Mouse (Mus musculus): ENCODE results near the gene Ssmem1. TPM values are rescaled to one million over a fixed set of nuclear protein-coding genes. Genes with fewer than 3 reads are reported as not detected.

Gene Ssmem1
- total RNA-seq, 1 experiment: 0.58 TPM

DNA sequence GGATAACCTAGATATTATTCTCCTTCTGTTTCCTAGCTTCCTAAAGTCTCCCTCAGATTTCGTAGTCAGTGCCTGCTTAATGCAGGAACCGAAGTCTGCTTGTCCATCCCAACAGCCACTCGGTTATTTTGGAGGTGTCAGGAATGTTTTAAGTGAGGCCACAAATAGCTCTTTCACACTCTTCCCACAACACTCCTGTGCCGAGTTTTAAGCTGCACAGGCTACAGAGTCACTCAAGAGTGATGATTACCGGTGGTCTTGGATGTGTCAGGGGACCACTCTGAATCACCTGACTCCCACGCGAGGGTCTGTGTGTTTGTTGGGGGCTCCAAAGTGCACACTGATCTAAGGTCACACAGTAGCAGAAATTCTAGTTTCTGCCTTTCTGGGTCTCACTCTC, 36.0 kb downstream of the Ssmem1 start:
- Histone ChIP-seq H3K27ac (ENCODE audit: insufficient read depth, low read depth, low read length, poor library complexity, severe bottlenecking) (no peak overlapping the region), H3K4me3 (ENCODE audit: insufficient read depth in 1 of 2, low read depth in 1 of 2, low read length in 2 of 2, poor library complexity in 1 of 2, severe bottlenecking in 1 of 2) (no peak overlapping the region), H3K9me3 (ENCODE audit: control insufficient read depth, insufficient read depth, low read depth, low read length) (no peaks in the 10 kb centered on the region), H3K9ac (ENCODE audit: insufficient read depth, low read depth, low read length, poor library complexity, severe bottlenecking) (no peak overlapping the region), H3K36me3 (ENCODE audit: control insufficient read depth, insufficient read depth, low read length, poor library complexity, severe bottlenecking) (no peaks in the 10 kb centered on the region), H3K4me1 (ENCODE audit: control insufficient read depth in 2 of 2, insufficient read depth in 2 of 2, low read length in 2 of 2, poor library complexity in 1 of 2) (peaks cover 7 to 10% of the 10 kb centered on the region in 2 experiments; a peak in 3 of 4 replicates)
- DNase-seq (ENCODE audit: low read depth, low spot score): no peak
- no peak for TF ChIP-seq MAFK (IDR thresholded peaks at IDR 0.05; ENCODE audit: insufficient read depth, low read depth, low read length)
- no peak for TF ChIP-seq CHD2 (IDR thresholded peaks at IDR 0.05; ENCODE audit: low read depth, low read length)
- TF ChIP-seq ZNF384 (IDR thresholded peaks at IDR 0.05; ENCODE audit: low read depth, low read length): no peak
- TF ChIP-seq HCFC1 (IDR thresholded peaks at IDR 0.05; ENCODE audit: borderline replicate concordance, insufficient read depth, low read length): no peak
- in situ Hi-C loops (cut with MboI; ENCODE audit: low sequenced_read_pairs in 2 of 2, unreplicated experiment in 2 of 2): no loop called here

- H3K4me3 ChIP-seq (ENCODE audit: insufficient read depth in 1 of 2, low read depth in 1 of 2, low read length in 2 of 2, poor library complexity in 1 of 2, severe bottlenecking in 1 of 2): peak overlapping the region; percentile 2 to 31; a peak in 2 of 4 replicates
- no peaks in the 10 kb centered on the region for H3K36me3 ChIP-seq (ENCODE audit: control insufficient read depth, insufficient read depth, low read length, poor library complexity, severe bottlenecking)
- TF ChIP-seq MAFK (IDR thresholded peaks at IDR 0.05; ENCODE audit: insufficient read depth, low read depth, low read length) (0 out of 2 replicates have a peak, but pooled peaks have one; percentile 23), CHD2 (IDR thresholded peaks at IDR 0.05; ENCODE audit: low read depth, low read length) (no peak), HCFC1 (IDR thresholded peaks at IDR 0.05; ENCODE audit: borderline replicate concordance, insufficient read depth, low read length) (no peak)
- H3K4me1 ChIP-seq (ENCODE audit: control insufficient read depth in 2 of 2, insufficient read depth in 2 of 2, low read length in 2 of 2, poor library complexity in 1 of 2): peaks cover 9 to 10% of the 10 kb centered on the region in 2 experiments; a peak in 3 of 4 replicates
- peak; percentile 39 for DNase-seq (ENCODE audit: low read depth, low spot score)
- no peak overlapping the region for H3K27ac ChIP-seq (ENCODE audit: insufficient read depth, low read depth, low read length, poor library complexity, severe bottlenecking)
- H3K9ac ChIP-seq (ENCODE audit: insufficient read depth, low read depth, low read length, poor library complexity, severe bottlenecking): no peak overlapping the region
- in situ Hi-C loops (cut with MboI; ENCODE audit: low sequenced_read_pairs in 2 of 2, unreplicated experiment in 2 of 2): no loop called here
- no peaks in the 10 kb centered on the region for H3K9me3 ChIP-seq (ENCODE audit: control insufficient read depth, insufficient read depth, low read depth, low read length)
Observed at GRCm38 (mm10) chr6:30546571-30547273, 37.1 kb downstream of the Ssmem1 start.

DNA sequence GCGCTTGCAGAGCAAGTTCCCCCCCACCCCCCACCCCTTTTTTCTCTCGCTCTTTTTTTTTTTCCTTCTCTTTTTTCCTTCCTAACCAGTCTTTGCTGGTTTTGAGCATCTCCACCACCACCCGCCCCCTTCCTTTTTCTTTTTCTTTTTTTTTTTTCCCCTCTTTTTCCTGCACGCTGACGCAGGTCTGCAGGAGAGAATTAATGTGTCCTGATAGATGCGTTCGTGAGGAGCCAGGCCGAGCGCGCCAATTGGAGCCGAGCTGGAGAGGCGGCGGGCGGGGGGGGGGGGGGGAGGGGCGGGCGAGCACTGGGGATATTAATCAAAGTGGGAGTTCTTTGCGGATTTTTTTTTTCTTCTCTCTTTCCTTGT, 37.6 kb downstream of the Ssmem1 start:
- peak overlapping the region in 1 of 2 experiments; percentile 31; a peak in 1 of 4 replicates for H3K4me3 ChIP-seq (ENCODE audit: insufficient read depth in 1 of 2, low read depth in 1 of 2, low read length in 2 of 2, poor library complexity in 1 of 2, severe bottlenecking in 1 of 2)
- no peak overlapping the region for H3K9ac ChIP-seq (ENCODE audit: insufficient read depth, low read depth, low read length, poor library complexity, severe bottlenecking)
- no peak for DNase-seq (ENCODE audit: low read depth, low spot score)
- H3K36me3 ChIP-seq (ENCODE audit: control insufficient read depth, insufficient read depth, low read length, poor library complexity, severe bottlenecking): no peaks in the 10 kb centered on the region
- TF ChIP-seq ZNF384 (IDR thresholded peaks at IDR 0.05; ENCODE audit: low read depth, low read length) (0 out of 2 replicates have a peak, but pooled peaks have one; percentile 16), HCFC1 (IDR thresholded peaks at IDR 0.05; ENCODE audit: borderline replicate concordance, insufficient read depth, low read length) (no peak), ZC3H11A (IDR thresholded peaks at IDR 0.05; ENCODE audit: borderline replicate concordance, low read depth, low read length) (no peak)
- in situ Hi-C loops (cut with MboI; ENCODE audit: low sequenced_read_pairs in 2 of 2, unreplicated experiment in 2 of 2): no loop called here
- no peak overlapping the region for H3K27ac ChIP-seq (ENCODE audit: insufficient read depth, low read depth, low read length, poor library complexity, severe bottlenecking)
- H3K9me3 ChIP-seq (ENCODE audit: control insufficient read depth, insufficient read depth, low read depth, low read length): no peaks in the 10 kb centered on the region
- peaks cover 9 to 10% of the 10 kb centered on the region in 2 experiments; a peak in 3 of 4 replicates for H3K4me1 ChIP-seq (ENCODE audit: control insufficient read depth in 2 of 2, insufficient read depth in 2 of 2, low read length in 2 of 2, poor library complexity in 1 of 2)

GRCm38 (mm10) chr6:30547656-30548306, 38.1 kb downstream of the Ssmem1 start:
- in situ Hi-C loops (cut with MboI; ENCODE audit: low sequenced_read_pairs in 2 of 2, unreplicated experiment in 2 of 2): no loop called here

More at GRCm38 (mm10) chr6:30547656-30548306, 38.1 kb downstream of the Ssmem1 start:
- H3K4me3 ChIP-seq (ENCODE audit: insufficient read depth in 1 of 2, low read depth in 1 of 2, low read length in 2 of 2, poor library complexity in 1 of 2, severe bottlenecking in 1 of 2): no peak overlapping the region
- H3K36me3 ChIP-seq (ENCODE audit: control insufficient read depth, insufficient read depth, low read length, poor library complexity, severe bottlenecking): no peaks in the 10 kb centered on the region
- no peaks in the 10 kb centered on the region for H3K9me3 ChIP-seq (ENCODE audit: control insufficient read depth, insufficient read depth, low read depth, low read length)
- DNase-seq (ENCODE audit: low read depth, low spot score): no peak
- TF ChIP-seq CHD2 (IDR thresholded peaks at IDR 0.05; ENCODE audit: low read depth, low read length): no peak
- TF ChIP-seq HCFC1 (IDR thresholded peaks at IDR 0.05; ENCODE audit: borderline replicate concordance, insufficient read depth, low read length): no peak
- TF ChIP-seq MAFK (IDR thresholded peaks at IDR 0.05; ENCODE audit: insufficient read depth, low read depth, low read length): no peak
- TF ChIP-seq ZC3H11A (IDR thresholded peaks at IDR 0.05; ENCODE audit: borderline replicate concordance, low read depth, low read length): no peak
- no peak for TF ChIP-seq ZNF384 (IDR thresholded peaks at IDR 0.05; ENCODE audit: low read depth, low read length)
- no peak overlapping the region for H3K9ac ChIP-seq (ENCODE audit: insufficient read depth, low read depth, low read length, poor library complexity, severe bottlenecking)
- peaks cover 10 to 11% of the 10 kb centered on the region in 2 experiments; a peak in 3 of 4 replicates for H3K4me1 ChIP-seq (ENCODE audit: control insufficient read depth in 2 of 2, insufficient read depth in 2 of 2, low read length in 2 of 2, poor library complexity in 1 of 2)
- H3K27ac ChIP-seq (ENCODE audit: insufficient read depth, low read depth, low read length, poor library complexity, severe bottlenecking): no peak overlapping the region

Data from ES-E14 (cell line).